Mouse (Mus musculus) naive thymus-derived CD4-positive, alpha-beta T cell, adult 2 months (primary cell): ENCODE data around the gene 1700028K03Rik.
A peak's percentile ranks its signal among the peaks of the same experiment; 100 is the strongest.

ENCODE experiments used
- DNase-seq: peaks from one replicate; pipeline ENCODE4 v3.0.0-alpha.2; 2011; ENCODE audit warnings: low read depth

Gene 1700028K03Rik

DNA sequence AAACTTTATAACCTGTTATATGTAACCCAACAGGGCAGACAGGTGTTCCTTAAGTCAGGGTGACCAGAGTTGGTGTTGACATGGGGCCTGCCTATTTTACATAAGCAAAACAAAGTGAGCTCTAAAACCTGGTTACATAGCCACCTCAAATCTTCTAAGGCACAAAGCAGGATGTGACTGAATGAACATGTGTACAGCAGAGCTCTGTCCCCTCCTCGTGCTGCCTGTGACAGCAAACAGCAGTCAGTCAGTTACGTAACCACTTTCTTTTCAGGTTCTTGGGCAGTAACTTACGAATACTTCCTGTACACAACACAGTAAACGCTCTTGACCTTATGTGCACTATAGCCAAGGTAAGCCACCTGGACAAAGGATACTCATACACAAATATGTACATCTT lies 11.4 kb downstream of the 1700028K03Rik start:
- peak; percentile 80 for DNase-seq

DNA sequence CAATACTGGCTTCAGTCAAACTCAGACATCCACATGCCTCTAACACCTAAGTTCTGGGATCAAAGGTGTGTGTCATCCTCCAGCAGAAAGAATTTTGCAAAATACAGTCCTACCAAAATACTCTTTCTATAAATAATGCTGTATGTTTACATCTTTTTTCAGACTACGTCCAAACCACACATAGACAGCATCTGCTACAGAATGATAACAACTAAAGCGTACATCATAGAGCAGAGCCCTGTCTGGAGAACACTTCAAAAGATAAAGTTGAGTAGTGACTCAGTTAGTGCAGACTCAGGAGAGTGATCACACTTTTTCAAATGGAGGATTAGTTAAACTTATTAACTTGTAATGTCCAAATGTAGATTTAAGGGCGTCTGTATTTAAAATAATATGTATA lies 13.4 kb downstream of the 1700028K03Rik start:
- no peak for DNase-seq

DNA sequence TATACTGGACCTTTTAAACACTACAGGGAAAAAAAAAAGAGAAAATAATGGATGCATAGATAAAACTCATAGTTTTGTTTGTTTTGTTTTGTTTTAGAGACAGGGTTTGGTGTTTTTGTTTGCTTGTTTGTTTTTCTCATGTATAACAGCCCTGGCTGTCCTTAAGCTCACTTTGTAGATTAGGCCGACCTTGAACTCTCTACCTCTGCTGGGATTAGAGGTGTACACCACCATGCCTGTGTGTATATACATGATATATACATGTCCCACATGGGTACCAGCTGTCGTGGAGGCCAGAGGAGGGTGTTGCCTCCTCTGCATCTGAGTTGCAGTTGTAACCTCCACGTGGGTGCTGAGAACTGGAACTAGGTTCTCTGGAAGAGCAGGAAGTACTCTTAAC lies 13.9 kb downstream of the 1700028K03Rik start:
- no peak for DNase-seq

DNA sequence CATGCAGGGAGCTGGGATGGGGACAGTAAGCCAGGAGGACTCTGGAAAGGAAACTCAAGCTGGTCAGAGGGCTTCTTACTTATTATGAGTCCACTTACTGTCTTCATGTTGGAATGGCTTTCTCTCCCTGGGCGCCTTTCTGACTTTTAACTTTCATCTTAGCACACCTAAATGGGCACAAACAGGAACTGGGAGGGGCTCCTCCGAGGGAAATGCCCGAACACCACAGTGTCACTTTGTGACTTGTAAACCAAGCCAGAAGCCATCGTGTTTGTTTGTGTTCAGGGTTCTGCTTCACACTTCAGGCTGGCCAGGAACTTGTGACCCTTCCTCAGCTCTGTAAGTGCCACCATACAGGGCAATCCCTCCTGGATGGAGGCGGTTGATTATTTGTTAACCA lies 19.8 kb downstream of the 1700028K03Rik start:
- DNase-seq, result peak; percentile 32

GRCm38 (mm10) chr5:107556969-107557368 lies 22.5 kb downstream of the 1700028K03Rik start:
- no peak for DNase-seq

- DNase-seq, result no peak
These were observed 34.6 kb downstream of the 1700028K03Rik start for GRCm38 (mm10) chr5:107569148-107569547.

DNA sequence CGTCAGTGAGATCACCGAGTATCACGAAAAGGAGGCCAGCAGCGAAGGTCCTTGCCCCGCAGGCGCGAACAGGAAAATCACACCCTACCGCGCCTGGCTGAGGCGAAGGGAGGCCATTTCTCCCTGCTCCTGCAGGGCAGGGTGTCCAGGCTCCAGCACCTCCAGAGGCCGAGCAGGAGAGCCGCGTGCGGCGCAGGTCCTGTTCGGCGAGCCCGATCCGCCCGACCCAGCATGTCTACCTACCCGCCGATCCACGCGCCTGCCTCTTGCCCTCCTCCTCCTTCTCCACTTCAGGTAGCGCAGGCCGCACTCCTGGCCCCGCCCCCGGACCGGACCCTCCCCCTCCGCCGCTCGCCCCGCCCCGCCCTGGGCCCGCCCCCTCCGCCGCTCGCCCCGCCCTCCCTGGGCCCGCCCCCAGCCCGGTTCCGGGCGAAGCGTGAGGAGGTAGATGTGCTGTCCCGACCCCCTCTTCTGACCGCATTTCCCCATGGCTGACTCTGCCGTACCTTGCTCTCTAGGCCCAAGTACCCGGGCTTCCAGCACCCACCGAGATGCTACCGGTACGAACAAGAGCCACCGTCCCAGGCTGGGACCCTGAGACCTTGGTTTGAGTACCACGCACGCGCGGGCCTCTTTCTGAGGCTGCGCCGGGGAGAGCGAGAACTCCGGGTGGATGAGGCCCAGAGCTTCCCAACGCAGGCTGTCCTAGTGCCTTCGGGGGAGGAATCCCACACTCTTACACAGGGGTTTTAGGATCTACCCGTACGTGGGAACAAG lies 63.0 kb downstream of the 1700028K03Rik start, which contains the start of the genes Rpap2 and Glmn:
Gene Rpap2 (plus strand): TSS at position 73 of the 777 bp plus-strand sequence.
Gene Glmn (minus strand): TSS at position 588 of the 777 bp plus-strand sequence.
- DNase-seq, result peak; percentile 89

GRCm38 (mm10) chr5:107598380-107598779 lies 63.9 kb downstream of the 1700028K03Rik start:
- peak; percentile 51 for DNase-seq
